Mouse (Mus musculus) myocyte (in vitro differentiated cells): Measurements from ENCODE around the gene Vav3.

Experiments
- CEBPB ChIP-seq: IDR thresholded peaks from 2 replicates; pipeline ENCODE4 v1.6.1; 2011; ENCODE audit warnings: mild to moderate bottlenecking, moderate library complexity; ENCODE audit not compliant: poor library complexity, insufficient read depth, severe bottlenecking
- E2F4 ChIP-seq: IDR thresholded peaks from one replicate; pipeline ENCODE4 v1.6.1; 2011; ENCODE audit warnings: mild to moderate bottlenecking, control low read depth, moderate library complexity; ENCODE audit not compliant: insufficient read depth
- MAX ChIP-seq: IDR thresholded peaks from one replicate; pipeline ENCODE4 v1.6.1; 2011; ENCODE audit warnings: low read depth, mild to moderate bottlenecking, control low read depth
- MYOD1 ChIP-seq, 3 experiments: IDR thresholded peaks; one replicate each; pipeline ENCODE4 v1.6.1; 2011; ENCODE audit warnings: control low read depth in 2 of 3, low read depth in 2 of 3, mild to moderate bottlenecking in 2 of 3, moderate library complexity in 1 of 3; ENCODE audit not compliant: insufficient read length in 2 of 3, control insufficient read depth in 1 of 3
- MYOG ChIP-seq, 3 experiments: IDR thresholded peaks; one replicate each; pipeline ENCODE4 v1.6.1; 2011; ENCODE audit warnings: control low read depth in 2 of 3, low read depth in 2 of 3, mild to moderate bottlenecking in 2 of 3; ENCODE audit not compliant: insufficient read length in 2 of 3, control insufficient read depth in 1 of 3, insufficient read depth in 1 of 3
- POLR2A ChIP-seq: IDR thresholded peaks from one replicate; pipeline ENCODE4 v1.6.1; 2011; ENCODE audit warnings: low read depth, mild to moderate bottlenecking, control low read depth, moderate library complexity; ENCODE audit not compliant: insufficient read length
- POLR2AphosphoS2 ChIP-seq: IDR thresholded peaks from one replicate; pipeline ENCODE4 v1.6.1; 2011; ENCODE audit warnings: low read depth, control low read depth; ENCODE audit not compliant: insufficient read length
- REST ChIP-seq: IDR thresholded peaks from one replicate; pipeline ENCODE4 v1.6.1; 2011; ENCODE audit warnings: mild to moderate bottlenecking, control low read depth, moderate library complexity; ENCODE audit not compliant: insufficient read depth, insufficient read length
- SRF ChIP-seq: IDR thresholded peaks from one replicate; pipeline ENCODE4 v1.6.1; 2011; ENCODE audit warnings: low read depth; ENCODE audit not compliant: control insufficient read depth, insufficient read length
- TCF12 ChIP-seq: IDR thresholded peaks from one replicate; pipeline ENCODE4 v1.6.1; 2011; ENCODE audit warnings: mild to moderate bottlenecking, control low read depth; ENCODE audit not compliant: poor library complexity, insufficient read depth, severe bottlenecking
- TCF3 ChIP-seq: IDR thresholded peaks from one replicate; pipeline ENCODE4 v1.6.1; 2011; ENCODE audit warnings: low read depth, control low read depth; ENCODE audit not compliant: insufficient read length
- USF1 ChIP-seq: IDR thresholded peaks from one replicate; pipeline ENCODE4 v1.6.1; 2011; ENCODE audit warnings: low read depth, mild to moderate bottlenecking, control low read depth, moderate library complexity

- TF ChIP-seq POLR2A (no peak), POLR2AphosphoS2 (no peak), TCF12 (no peak), E2F4 (no peak), USF1 (no peak), CEBPB (no peak), MAX (no peak), MYOG (IDR thresholded peaks at IDR 0.05; ENCODE audit: control insufficient read depth in 1 of 3, insufficient read depth in 1 of 3, insufficient read length in 2 of 3, low read depth in 2 of 3) (no peak), TCF3 (no peak), MYOD1 (IDR thresholded peaks at IDR 0.05; ENCODE audit: control insufficient read depth in 1 of 3, insufficient read length in 2 of 3, low read depth in 2 of 3) (no peak), REST (no peak), SRF (no peak)
Measured at GRCm38 (mm10) chr3:109423440-109424079, 83.1 kb downstream of the Vav3 start.
